Mouse (Mus musculus): ENCODE measurements around the gene Psmb11. TPM values are rescaled to one million over a fixed set of nuclear protein-coding genes. Genes with fewer than 3 reads are reported as not detected.

Psmb11 gene
- polyA plus RNA-seq, 1 experiment from 2014 or later: not detected

DNA sequence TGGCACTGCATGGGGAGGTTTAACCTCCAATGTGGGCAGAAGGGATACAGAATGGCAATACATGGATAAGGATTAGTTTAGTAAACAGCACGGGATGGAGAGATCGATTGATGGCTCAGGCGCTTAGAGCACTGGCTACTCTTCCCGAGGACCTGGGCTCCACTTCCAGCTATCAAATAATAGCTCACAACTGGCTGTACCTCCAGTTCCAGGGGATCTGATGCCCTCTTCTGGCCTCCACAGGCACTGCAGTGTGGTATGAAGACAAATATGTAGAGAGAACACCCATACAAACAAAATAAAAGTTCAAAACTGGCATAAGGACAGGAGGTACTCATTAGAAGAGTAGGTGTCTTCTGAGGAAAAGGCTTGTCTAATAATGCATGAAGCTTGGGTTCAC, 48.1 kb downstream of the Psmb11 start:
- ATAC-seq (ENCODE audit: insufficient number of reproducible peaks, low FRiP score, low TSS enrichment, low read depth): no peak
- 84% methylated on average over 4 of the region's 4 CpGs for WGBS

DNA sequence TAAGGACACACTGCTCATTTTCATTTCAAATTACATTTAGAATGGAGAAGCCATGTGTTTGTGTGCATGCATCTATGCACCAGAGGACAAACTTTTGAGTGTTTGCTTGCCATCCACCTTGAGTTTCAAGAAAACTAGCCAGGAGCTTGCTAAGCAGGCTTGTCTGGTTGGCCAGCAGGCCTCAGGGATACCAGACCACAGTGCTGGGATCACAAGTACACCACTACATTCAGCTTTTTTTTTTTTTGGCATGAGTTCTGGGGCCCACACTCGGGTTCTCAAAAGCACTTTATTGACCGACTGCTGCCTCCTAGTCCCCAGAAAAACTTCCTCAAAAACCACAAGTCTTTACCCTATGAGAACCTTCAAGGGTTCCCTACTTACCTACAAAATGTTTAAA, 53.1 kb downstream of the Psmb11 start:
- no peak overlapping the region for H3K9ac ChIP-seq
- H3K4me3 ChIP-seq: no peak overlapping the region
- no peaks in the 10 kb centered on the region for H3K4me1 ChIP-seq
- no peak overlapping the region for H3K27ac ChIP-seq
- no peaks in the 10 kb centered on the region for H3K9me3 ChIP-seq
- ATAC-seq (ENCODE audit: insufficient number of reproducible peaks, low FRiP score, low TSS enrichment, low read depth): no peak
- 63% methylated on average over 2 of the region's 2 CpGs for WGBS
- H3K36me3 ChIP-seq: peaks cover 65% of the 10 kb centered on the region
- no peaks in the 10 kb centered on the region for H3K27me3 ChIP-seq
- H3K4me2 ChIP-seq: no peak overlapping the region

More for the DNA sequence above, 48.1 kb downstream of the Psmb11 start:
- no peaks in the 10 kb centered on the region for H3K4me1 ChIP-seq
- no peaks in the 10 kb centered on the region for H3K9me3 ChIP-seq
- H3K9ac ChIP-seq: no peak overlapping the region
- peaks cover 72% of the 10 kb centered on the region for H3K36me3 ChIP-seq
- H3K27ac ChIP-seq: no peak overlapping the region
- H3K4me2 ChIP-seq: no peak overlapping the region
- no peaks in the 10 kb centered on the region for H3K27me3 ChIP-seq
- H3K4me3 ChIP-seq: no peak overlapping the region

DNA sequence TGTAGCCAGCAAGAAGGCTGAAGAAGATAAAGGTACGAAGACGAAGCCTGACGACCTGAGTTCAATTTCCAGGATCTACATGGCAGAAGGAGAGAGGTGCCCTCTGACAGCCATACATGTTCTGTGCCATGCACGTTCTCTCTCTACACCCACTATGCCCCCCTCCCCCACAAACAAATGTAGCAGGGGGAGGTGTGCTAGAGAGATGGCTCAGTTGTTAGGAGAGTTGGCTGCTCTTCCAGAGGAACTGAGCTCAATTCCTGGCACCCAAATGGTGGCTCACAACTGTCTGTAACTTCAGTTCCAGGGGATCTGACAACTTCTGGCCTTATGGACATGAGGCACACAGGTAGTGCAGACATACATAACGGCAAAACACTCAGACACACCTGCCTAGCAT, 55.1 kb downstream of the Psmb11 start:
- 85% methylated on average over 5 of the region's 5 CpGs for WGBS
- no peak for ATAC-seq (ENCODE audit: insufficient number of reproducible peaks, low FRiP score, low TSS enrichment, low read depth)
- Histone ChIP-seq H3K36me3 (peaks cover 62% of the 10 kb centered on the region), H3K4me1 (no peaks in the 10 kb centered on the region), H3K27me3 (no peaks in the 10 kb centered on the region), H3K27ac (no peak overlapping the region), H3K4me3 (no peak overlapping the region), H3K9me3 (no peaks in the 10 kb centered on the region), H3K9ac (no peak overlapping the region), H3K4me2 (no peak overlapping the region)

DNA sequence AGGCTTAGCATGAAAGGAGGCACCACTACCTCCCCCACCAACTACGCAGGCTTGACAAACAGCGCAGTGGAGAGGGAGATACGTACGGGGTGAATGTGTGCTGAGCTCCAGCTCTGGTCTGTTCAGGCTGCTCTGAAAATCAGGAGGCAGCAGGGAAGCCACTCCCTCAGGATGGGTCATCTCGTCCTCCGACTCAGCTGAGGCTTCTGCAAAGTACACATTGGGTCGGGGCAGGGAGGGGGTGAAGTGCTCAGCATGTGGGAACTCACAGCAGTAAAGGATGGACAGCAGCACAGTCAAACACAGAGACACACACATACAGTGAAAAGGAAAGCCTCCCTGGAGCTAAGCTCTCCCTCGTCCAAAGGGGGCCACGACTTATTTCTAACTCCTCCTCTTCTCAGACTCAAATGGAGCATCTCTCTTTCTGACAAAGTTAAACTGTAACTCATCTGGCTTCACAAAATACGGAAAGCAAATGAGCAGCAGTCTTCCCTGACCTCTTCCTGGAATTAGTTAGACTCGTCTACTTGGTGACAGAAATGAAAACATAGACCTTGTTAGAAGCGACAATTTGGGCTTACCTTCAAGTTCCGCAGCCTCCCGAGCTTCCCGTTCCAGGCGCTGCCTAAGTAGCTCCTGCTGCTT, 57.5 kb downstream of the Psmb11 start:
- 87% methylated on average over 16 of the region's 16 CpGs for whole genome bisulfite sequencing
- Histone ChIP-seq H3K4me3 (no peak overlapping the region), H3K27me3 (no peaks in the 10 kb centered on the region)

More for the DNA sequence above, 57.5 kb downstream of the Psmb11 start:
- Histone ChIP-seq H3K4me1 (no peaks in the 10 kb centered on the region), H3K4me2 (no peak overlapping the region), H3K27ac (no peak overlapping the region), H3K36me3 (peaks cover 53% of the 10 kb centered on the region), H3K9me3 (no peaks in the 10 kb centered on the region), H3K9ac (no peak overlapping the region)
- ATAC-seq (ENCODE audit: insufficient number of reproducible peaks, low FRiP score, low TSS enrichment, low read depth): no peak

MicroRNAs encoded within 50 kb of the gene (microRNA counts, 519-probe panel; counts per million panel counts)
- microRNA mmu-miR-686: not detected

Small RNA genes lying within 50 kb of the gene (microRNA-seq; reads per million reads assigned to microRNA genes)
- gene Mir686 (not detected), gene Mir6948 (not detected)

Other genes with a start within 250 kb of the Psmb11 start
- gene Slc7a7, start 203.7 kb upstream of the Psmb11 start, polyA plus RNA-seq (2015; fragmentation: Nextera tagmentation; extraction: Ambion mirVana): 5.8 and 6.5 TPM in 2 replicates
- gene Mrpl52, start 194.5 kb upstream of the Psmb11 start, polyA plus RNA-seq (2015; fragmentation: Nextera tagmentation; extraction: Ambion mirVana): 196 and 218 TPM in 2 replicates
- 245 and 272 TPM in 2 replicates for gene Mmp14, start 189.8 kb upstream of the Psmb11 start, polyA plus RNA-seq (2015; fragmentation: Nextera tagmentation; extraction: Ambion mirVana)
- 42.8 and 46.4 TPM in 2 replicates for gene Lrp10, start 157.3 kb upstream of the Psmb11 start, polyA plus RNA-seq (2015; fragmentation: Nextera tagmentation; extraction: Ambion mirVana)
- gene Rem2, start 145.3 kb upstream of the Psmb11 start, polyA plus RNA-seq (2015; fragmentation: Nextera tagmentation; extraction: Ambion mirVana): 1.5 and 2.2 TPM in 2 replicates
- gene Prmt5, start 103.9 kb upstream of the Psmb11 start, polyA plus RNA-seq (2015; fragmentation: Nextera tagmentation; extraction: Ambion mirVana): 68.6 and 71.4 TPM in 2 replicates
- gene Haus4, start 66.8 kb upstream of the Psmb11 start, polyA plus RNA-seq (2015; fragmentation: Nextera tagmentation; extraction: Ambion mirVana): 52.6 and 53.0 TPM in 2 replicates
- 50.7 and 52.7 TPM in 2 replicates for gene Ajuba, start 43.9 kb upstream of the Psmb11 start, polyA plus RNA-seq (2015; fragmentation: Nextera tagmentation; extraction: Ambion mirVana)
- gene 4931414P19Rik, start 15.4 kb upstream of the Psmb11 start, polyA plus RNA-seq (2015; fragmentation: Nextera tagmentation; extraction: Ambion mirVana): 5.8 and 6.1 TPM in 2 replicates
- 343 and 373 TPM in 2 replicates for gene Psmb5, start 3.4 kb upstream of the Psmb11 start, polyA plus RNA-seq (2015; fragmentation: Nextera tagmentation; extraction: Ambion mirVana)
- gene Gm17606, start 19.5 kb downstream of the Psmb11 start, polyA plus RNA-seq (2015; fragmentation: Nextera tagmentation; extraction: Ambion mirVana): 0.99 TPM in 1 of 2 replicates, not detected in the other
- gene Cdh24, start 19.9 kb downstream of the Psmb11 start, polyA plus RNA-seq (2015; fragmentation: Nextera tagmentation; extraction: Ambion mirVana): 3.7 and 4.2 TPM in 2 replicates
- gene 1700123O20Rik, start 64.8 kb downstream of the Psmb11 start, polyA plus RNA-seq (2015; fragmentation: Nextera tagmentation; extraction: Ambion mirVana): 79.6 and 81.2 TPM in 2 replicates
- 109 TPM in 2 replicates for gene Acin1, start 65.5 kb downstream of the Psmb11 start, polyA plus RNA-seq (2015; fragmentation: Nextera tagmentation; extraction: Ambion mirVana)
- 0.21 and 0.24 TPM in 2 replicates for gene Gm29776, start 77.4 kb downstream of the Psmb11 start, polyA plus RNA-seq (2015; fragmentation: Nextera tagmentation; extraction: Ambion mirVana)
- 0.12 TPM in 1 of 2 replicates, not detected in the other for gene Cebpe, start 90.7 kb downstream of the Psmb11 start, polyA plus RNA-seq (2015; fragmentation: Nextera tagmentation; extraction: Ambion mirVana)
- 5.0 and 5.4 TPM in 2 replicates for gene Slc7a8, start 160.5 kb downstream of the Psmb11 start, polyA plus RNA-seq (2015; fragmentation: Nextera tagmentation; extraction: Ambion mirVana)
- not detected in 2 replicates for gene Rnf212b, start 192.7 kb downstream of the Psmb11 start, polyA plus RNA-seq (2015; fragmentation: Nextera tagmentation; extraction: Ambion mirVana)
- gene Homez, start 249.5 kb downstream of the Psmb11 start, polyA plus RNA-seq (2015; fragmentation: Nextera tagmentation; extraction: Ambion mirVana): 8.3 and 8.4 TPM in 2 replicates

Measured in limb, embryonic 15.5 days (tissue).